Mouse (Mus musculus) embryonic fibroblast, embryonic 13.5 days (primary cell): Measurements from ENCODE around the gene Tas2r134.

Experiments used
- CTCF ChIP-seq: IDR thresholded peaks from 2 replicates; pipeline ENCODE4 v1.5.1; 2011; ENCODE audit warnings: mild to moderate bottlenecking, control low read depth, low read length, moderate library complexity, borderline replicate concordance; ENCODE audit not compliant: insufficient read depth
- POLR2A ChIP-seq: IDR thresholded peaks from 2 replicates; pipeline ENCODE4 v1.6.1; 2011; ENCODE audit warnings: low read depth, mild to moderate bottlenecking, control low read depth, low read length, moderate library complexity

GRCm38 (mm10) chr2:51588336-51588735 lies 39.0 kb upstream of the Tas2r134 start:
- TF ChIP-seq POLR2A (no peak), CTCF (no peak)
